Mouse (Mus musculus) adrenal gland, postnatal 10 days (tissue): ENCODE measurements at regions not wholly inside any gene's neighbourhood (a gene's known extent, or its start where the extent isn't known, plus 50 kb on each side); places are given as distances from the start of the nearest gene placed in this dataset.

Experiments used
- DNase-seq: peaks from one replicate; pipeline ENCODE4 v3.0.0; 2021; ENCODE audit warnings: mixed read lengths

DNA sequence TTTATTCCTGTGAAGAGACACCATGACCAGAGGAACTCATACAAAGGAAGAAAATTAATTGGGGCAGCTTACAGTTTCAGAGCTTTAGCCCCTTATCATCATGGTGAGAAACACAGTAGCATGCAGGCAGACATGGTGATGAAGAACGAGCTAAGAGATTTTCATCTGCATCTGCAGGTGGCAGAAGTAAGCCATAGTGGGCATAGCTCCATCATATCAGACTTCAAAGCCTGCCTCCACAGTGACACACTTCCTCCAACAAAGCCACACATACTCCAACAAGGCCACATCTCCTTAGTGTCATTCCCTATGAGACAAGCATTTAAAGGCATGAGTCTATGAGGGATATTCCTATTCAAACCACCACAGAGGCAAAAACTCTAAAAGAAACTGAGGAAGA lies 800.7 kb upstream of the Pcdh9 start:
- DNase-seq: peak; percentile 3

GRCm38 (mm10) chr14:94677716-94678115 lies 787.2 kb upstream of the Pcdh9 start:
- no peak for DNase-seq

- DNase-seq: no peak
These were observed 763.1 kb upstream of the Pcdh9 start for GRCm38 (mm10) chr14:94653625-94654024.

DNA sequence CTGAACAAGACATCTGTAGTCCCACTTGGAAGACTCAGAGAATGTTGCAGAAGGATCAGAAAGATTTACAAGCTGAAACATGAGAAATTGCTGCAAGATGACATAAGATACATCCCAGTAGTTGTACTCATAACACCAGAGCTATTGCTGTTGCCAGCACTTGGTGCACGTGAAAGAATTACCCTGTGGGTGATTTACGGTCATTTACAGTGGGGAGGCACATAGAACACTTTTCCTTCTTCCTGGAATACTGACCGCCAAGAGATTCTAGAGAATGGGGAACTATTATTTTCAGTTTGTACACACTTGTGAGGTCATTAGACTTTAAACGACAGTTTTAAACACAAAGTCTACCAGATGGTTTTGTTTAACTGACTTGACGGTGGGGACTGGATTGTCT lies 724.5 kb upstream of the Pcdh9 start:
- no peak for DNase-seq
